Mouse (Mus musculus) gastrocnemius, postnatal 25 days (tissue): ENCODE data around the gene Gm29776. TPM values are rescaled to one million over a fixed set of nuclear protein-coding genes. Genes with fewer than 3 reads are reported as not detected.

ENCODE experiments used
- DNase-seq: peaks from one replicate; pipeline ENCODE4 v3.0.0; 2022
- microRNA-seq, 2 experiments: library from miRNA; unstranded; fragments of <30 nt; microRNA quantifications; one replicate each; pipeline ENCODE4 v1.2.0; 2021; ENCODE audit warnings: borderline replicate concordance in 2 of 2
- total RNA-seq, 2 experiments: library from RNA; stranded (reverse); gene quantifications; 1 replicate in 1 of 2; 2 replicates in 1 of 2; pipeline ENCODE4 v1.2.3; 2021

The Gm29776 gene
- total RNA-seq, 2 experiments from 2014 or later, result not detected

DNA sequence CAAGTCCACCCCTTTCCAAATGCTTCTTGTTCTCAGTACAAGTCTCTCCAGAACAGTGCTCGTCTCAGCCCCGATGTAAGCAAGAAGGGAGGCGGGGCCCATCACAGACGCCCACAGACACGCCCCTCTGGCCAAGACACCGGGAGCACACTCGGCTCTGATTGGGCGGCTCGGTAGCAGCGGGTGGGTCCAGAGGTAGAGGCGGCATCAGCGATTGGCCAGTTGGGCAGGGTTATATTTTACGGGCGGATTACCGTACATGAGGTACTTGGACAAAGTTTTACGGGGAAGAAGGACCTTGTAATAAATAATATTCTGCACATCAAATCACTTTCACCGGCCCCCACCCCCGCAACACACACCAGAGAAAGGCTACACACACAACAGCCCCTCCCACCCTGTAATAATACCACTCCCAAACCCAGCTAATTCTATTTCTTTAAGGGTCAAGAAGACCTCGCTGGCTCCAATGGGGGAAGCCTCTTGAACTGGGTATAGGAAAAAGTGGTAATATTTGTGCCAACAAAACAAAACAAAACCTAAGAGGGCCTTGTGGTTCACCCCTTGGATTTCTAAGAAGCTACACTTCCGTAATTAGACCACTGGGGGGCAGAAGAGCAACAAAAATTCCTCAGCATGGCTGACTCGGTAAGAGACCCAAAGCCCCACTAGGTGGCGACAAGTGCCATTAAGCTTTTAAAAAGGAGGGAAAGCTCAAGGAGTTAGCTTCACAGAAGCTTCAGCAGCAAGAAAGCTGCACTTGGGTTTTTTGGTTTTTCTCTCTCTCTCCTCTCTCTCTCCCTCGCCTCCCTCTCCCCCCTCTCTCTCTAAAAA, 47.8 kb downstream of the Gm29776 start:
- peak; percentile 59 for DNase-seq

DNA sequence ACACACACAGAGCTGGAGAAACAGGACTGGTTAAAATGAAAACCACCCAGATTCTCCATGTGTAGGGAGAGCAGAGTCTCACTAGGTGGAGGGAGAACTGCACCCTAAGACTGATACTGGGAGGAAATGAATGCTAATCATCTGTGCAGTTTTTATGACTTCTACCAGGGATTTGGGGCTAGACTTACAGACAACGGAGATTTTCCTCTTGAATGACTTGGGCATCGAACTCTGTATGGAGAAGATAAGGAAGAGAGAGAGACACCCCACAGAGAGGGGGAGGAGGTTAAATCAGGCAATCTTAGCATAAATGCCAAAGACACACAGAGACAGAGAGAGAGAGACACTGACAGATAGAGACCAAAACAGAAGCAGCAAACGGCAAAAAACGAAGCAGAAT, 50.7 kb downstream of the Gm29776 start:
- no peak for DNase-seq

DNA sequence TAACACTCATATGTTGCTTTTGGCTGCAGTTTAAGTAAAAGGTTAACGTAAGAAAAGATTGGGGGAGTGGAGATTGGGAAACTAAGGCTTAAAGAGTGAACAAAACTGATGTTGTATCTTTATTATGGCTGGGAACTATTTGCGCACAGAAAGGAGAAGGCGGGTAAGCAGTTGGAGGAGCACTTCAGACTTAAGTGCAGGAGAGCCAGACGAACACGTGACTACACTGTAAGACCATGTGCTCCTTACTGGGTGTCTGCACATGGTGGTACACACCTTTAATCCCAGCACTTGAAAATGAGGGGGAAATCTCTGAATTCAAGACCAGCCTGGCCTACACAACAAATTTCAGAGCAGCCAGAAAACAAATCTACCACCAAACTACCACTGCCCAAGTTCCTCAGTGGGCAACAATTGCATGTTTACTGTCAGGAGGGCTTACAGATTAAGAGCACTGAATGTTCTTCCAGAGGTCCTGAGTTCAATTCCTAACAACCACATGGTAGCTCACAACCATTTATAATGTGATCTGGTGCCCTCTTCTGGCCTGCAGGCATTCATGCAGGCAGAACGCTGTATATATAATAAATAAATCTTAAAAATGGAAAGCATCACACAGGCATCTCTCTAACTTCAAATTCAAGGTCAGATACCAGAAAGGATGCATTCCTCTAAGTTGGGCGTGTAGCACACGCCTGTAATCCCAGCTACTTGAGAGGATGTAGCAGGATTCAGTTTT, 51.6 kb downstream of the Gm29776 start:
- no peak for DNase-seq

- DNase-seq, result no peak
Observed at GRCm38 (mm10) chr14:54646455-54646854, 52.2 kb downstream of the Gm29776 start.

DNA sequence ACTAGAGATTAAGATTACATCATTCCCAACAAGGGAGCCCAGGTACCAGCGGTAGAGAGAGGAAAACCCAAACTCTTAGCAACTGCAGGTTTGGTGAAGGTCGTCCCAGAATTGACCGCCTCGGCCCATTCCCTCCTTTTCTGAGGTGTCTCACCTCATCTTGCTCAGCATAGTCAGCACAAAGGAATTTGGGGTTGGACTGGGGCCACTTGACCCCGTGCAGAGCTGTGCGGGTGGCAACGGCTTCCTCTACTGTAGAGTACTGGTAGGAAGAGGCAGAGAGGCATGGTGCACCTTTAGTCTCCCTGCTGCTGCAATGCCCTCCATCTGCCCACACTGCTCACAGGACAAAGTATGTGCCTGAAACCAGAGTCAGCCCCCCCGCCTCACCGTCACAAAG, 54.3 kb downstream of the Gm29776 start:
- no peak for DNase-seq

- DNase-seq, result no peak
Observed at GRCm38 (mm10) chr14:54643011-54643410, 55.6 kb downstream of the Gm29776 start.

Small RNAs within 50 kb of the gene (microRNA-seq; reads per million reads assigned to microRNA genes)
- gene Mir6948, result 0 to 0.26 reads per million in 2 experiments

Other genes starting within 250 kb of the Gm29776 start
- 10 to 100 TPM; 26.8 to 38.9 TPM for gene Lrp10, start 234.7 kb downstream of the Gm29776 start, total RNA-seq
- not detected for gene Rem2, start 222.7 kb downstream of the Gm29776 start, total RNA-seq
- 10 to 100 TPM; 26.5 to 28.6 TPM for gene Prmt5, start 181.3 kb downstream of the Gm29776 start, total RNA-seq
- gene Haus4, start 144.2 kb downstream of the Gm29776 start, total RNA-seq, result 1 to 10 TPM; 2.8 to 3.8 TPM
- 1 to 10 TPM; 2.3 to 2.6 TPM for gene Ajuba, start 121.3 kb downstream of the Gm29776 start, total RNA-seq
- gene 4931414P19Rik, start 92.8 kb downstream of the Gm29776 start, total RNA-seq, result 1 to 10 TPM; 2.9 to 3.4 TPM
- gene Psmb5, start 80.8 kb downstream of the Gm29776 start, total RNA-seq, result 100 to 1,000 TPM; 175 to 184 TPM
- gene Psmb11, start 77.4 kb downstream of the Gm29776 start, total RNA-seq, result not detected
- gene Gm17606, start 57.9 kb downstream of the Gm29776 start, total RNA-seq, result not detected
- gene Cdh24, start 57.5 kb downstream of the Gm29776 start, total RNA-seq, result under 1 TPM; 0.28 to 0.38 TPM
- gene 1700123O20Rik, start 12.6 kb downstream of the Gm29776 start, total RNA-seq, result 10 to 100 TPM in 1 of 2 experiments, 1 to 10 TPM in 1; 8.4 to 10.0 TPM
- 10 to 100 TPM; 61.2 to 78.1 TPM for gene Acin1, start 11.9 kb downstream of the Gm29776 start, total RNA-seq
- gene Cebpe, start 13.3 kb upstream of the Gm29776 start, total RNA-seq, result not detected
- 10 to 100 TPM; 12.3 to 13.0 TPM for gene Slc7a8, start 83.1 kb upstream of the Gm29776 start, total RNA-seq
- 1 to 10 TPM; 1.3 to 2.0 TPM for gene Rnf212b, start 115.3 kb upstream of the Gm29776 start, total RNA-seq
- 1 to 10 TPM; 3.3 to 4.5 TPM for gene Homez, start 172.1 kb upstream of the Gm29776 start, total RNA-seq
- gene Ppp1r3e, start 178.7 kb upstream of the Gm29776 start, total RNA-seq, result 1 to 10 TPM; 3.0 to 3.5 TPM
- gene Bcl2l2, start 184.5 kb upstream of the Gm29776 start, total RNA-seq, result 10 to 100 TPM; 21.6 to 24.4 TPM
- gene Gm20521, start 184.6 kb upstream of the Gm29776 start, total RNA-seq, result 1 to 10 TPM; 1.3 to 2.3 TPM
- 10 to 100 TPM; 47.1 to 52.7 TPM for gene Pabpn1, start 193.7 kb upstream of the Gm29776 start, total RNA-seq
- gene Slc22a17, start 214.3 kb upstream of the Gm29776 start, total RNA-seq, result 1 to 10 TPM; 2.4 to 2.5 TPM
- 1 to 10 TPM; 2.6 to 3.7 TPM for gene Efs, start 227.3 kb upstream of the Gm29776 start, total RNA-seq
- not detected for gene Il25, start 233.9 kb upstream of the Gm29776 start, total RNA-seq
- under 1 TPM; 0.51 to 0.70 TPM for gene Cmtm5, start 237.4 kb upstream of the Gm29776 start, total RNA-seq